Mouse (Mus musculus): ENCODE measurements around the gene Mastl.

GRCm38 (mm10) chr2:23077693-23078092 is 78.1 kb downstream of the Mastl start:
- TF ChIP-seq CTCF (IDR thresholded peaks at IDR 0.05; ENCODE audit: extremely low read depth, insufficient read depth, insufficient read length, insufficient replicate concordance) (no peak), POLR2A (IDR thresholded peaks at IDR 0.05; ENCODE audit: low read depth, low read length) (no peak)
